Mouse (Mus musculus) WW6 (cell line): ENCODE data around the gene Plin4.
"Not testable (repeated sequence)": the region's sequence is repeated elsewhere in the genome, so short reads cannot be mapped to it uniquely, and the experiment has no call there.

ENCODE experiments used
- DNase-seq: peaks from one replicate; pipeline ENCODE4 v3.0.0-alpha.2; 2013; ENCODE audit warnings: low read depth, low spot score

Gene Plin4

GRCm38 (mm10) chr17:56126175-56126574 lies 16.6 kb upstream of the Plin4 start:
- no peak for DNase-seq

- DNase-seq = no peak
Measured at GRCm38 (mm10) chr17:56125276-56125630, 15.7 kb upstream of the Plin4 start.

GRCm38 (mm10) chr17:56124377-56125275 lies 15.0 kb upstream of the Plin4 start:
- no peak for DNase-seq

GRCm38 (mm10) chr17:56123681-56124340 lies 14.2 kb upstream of the Plin4 start:
- DNase-seq = no peak

- DNase-seq = no peak
Measured at GRCm38 (mm10) chr17:56123161-56123560, 13.6 kb upstream of the Plin4 start.

- no peak for DNase-seq
Measured at GRCm38 (mm10) chr17:56121826-56122225, 12.2 kb upstream of the Plin4 start, which contains the start of gene Lrg1. TSS of gene Lrg1 (minus strand) at chr17:56122001.

- DNase-seq = no peak
Measured at GRCm38 (mm10) chr17:56119981-56120880, 10.6 kb upstream of the Plin4 start.

GRCm38 (mm10) chr17:56119431-56119830 lies 9.8 kb upstream of the Plin4 start:
- DNase-seq = no peak

GRCm38 (mm10) chr17:56117251-56117710 lies 7.7 kb upstream of the Plin4 start, which contains the start of gene Plin5:
TSS of gene Plin5 (minus strand) at chr17:56117596.
- DNase-seq = no peak

- DNase-seq = no peak
Measured at GRCm38 (mm10) chr17:56116193-56116592, 6.6 kb upstream of the Plin4 start.

- no peak for DNase-seq
Measured at GRCm38 (mm10) chr17:56112743-56113142, 3.1 kb upstream of the Plin4 start.

- no peak for DNase-seq
Measured at GRCm38 (mm10) chr17:56111864-56112263, 2.3 kb upstream of the Plin4 start.

GRCm38 (mm10) chr17:56111021-56111420 lies 1.4 kb upstream of the Plin4 start:
- DNase-seq = no peak

GRCm38 (mm10) chr17:56110571-56110970 lies 968 bp upstream of the Plin4 start:
- DNase-seq = no peak

GRCm38 (mm10) chr17:56108334-56109044 lies 1.1 kb downstream of the Plin4 start:
- DNase-seq = no peak

GRCm38 (mm10) chr17:56107736-56108135 lies 1.9 kb downstream of the Plin4 start:
- no peak for DNase-seq

- DNase-seq = no peak
Measured at GRCm38 (mm10) chr17:56106981-56107380, 2.6 kb downstream of the Plin4 start.

- DNase-seq = not testable (repeated sequence)
Measured at GRCm38 (mm10) chr17:56106436-56106835, 3.2 kb downstream of the Plin4 start.

- DNase-seq = not testable (repeated sequence)
Measured at GRCm38 (mm10) chr17:56104821-56105220, 4.8 kb downstream of the Plin4 start.

GRCm38 (mm10) chr17:56103465-56104285 lies 5.9 kb downstream of the Plin4 start:
- DNase-seq = no peak
